ENCODE assay signal across 8 mouse cellular contexts in the genomic region with DNA sequence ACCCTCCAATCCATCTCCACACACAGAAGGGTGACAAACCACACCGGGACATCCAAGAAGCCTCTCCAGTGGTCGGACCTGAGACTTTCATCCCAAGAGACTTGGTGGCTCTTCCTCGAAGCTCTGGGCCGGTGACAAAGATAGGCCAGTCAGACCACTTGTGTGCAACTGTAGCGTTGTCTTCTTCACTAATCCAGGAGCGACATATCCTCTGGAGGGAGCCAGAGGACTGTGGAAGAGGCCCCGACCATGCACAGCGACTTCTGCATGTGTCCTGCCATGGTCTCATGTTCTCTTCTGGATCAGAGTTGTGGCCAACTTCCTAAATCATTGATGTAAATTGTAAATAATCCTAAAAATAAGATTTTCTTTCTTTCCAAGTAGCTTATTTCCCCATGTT. TPM values are rescaled to one million over a fixed set of nuclear protein-coding genes. Genes with fewer than 3 reads are reported as not detected.
DNase-seq lines count a peak whose midpoint lies in the region; ATAC-seq and TF ChIP-seq lines count a peak whose summit lies in the region.

No protein-coding gene starts in this region.

- H3K4me3 ChIP-seq in midbrain, postnatal 0 days (ENCODE audit: low read depth, low read length), result no peak overlapping the region
- H3K4me3 ChIP-seq in midbrain, embryonic 15.5 days, result no peak overlapping the region
- no peak overlapping the region for H3K4me3 ChIP-seq in lung, embryonic 16.5 days (ENCODE audit: low read length)
- H3K4me3 ChIP-seq in spleen, adult 2 months (ENCODE audit: extremely low read depth, insufficient read depth, insufficient read length), result no peak overlapping the region

- H3K27ac ChIP-seq in midbrain, postnatal 0 days (ENCODE audit: low read depth, low read length), result no peak overlapping the region
- no peak overlapping the region for H3K27ac ChIP-seq in midbrain, embryonic 15.5 days
- H3K27ac ChIP-seq in lung, embryonic 16.5 days (ENCODE audit: low read length), result no peak overlapping the region
- H3K27ac ChIP-seq in spleen, adult 2 months (ENCODE audit: insufficient read depth, low read length), result no peak overlapping the region

- no peak for TF ChIP-seq POLR2A in spleen, adult 2 months (IDR thresholded peaks at IDR 0.05; ENCODE audit: low read depth, low read length)

- DNase-seq in midbrain, postnatal 0 days (ENCODE audit: low spot score), result peak; percentile 62
- DNase-seq in adipocyte (ENCODE audit: low spot score), result peak; percentile 67
- peak; percentile 20 to 61 for DNase-seq in frontal cortex, postnatal 14 days (ENCODE audit: low spot score in 2 of 2)
- DNase-seq in kidney, postnatal 36 days, result peak; percentile 48 to 79
- peak in 1 of 2 experiments; percentile 69 for DNase-seq in spleen, adult 2 months (ENCODE audit: low read depth in 1 of 2, low spot score in 2 of 2)
- no peak for DNase-seq in cerebellum, adult 11 months

- H3K4me1 ChIP-seq in midbrain, postnatal 0 days (ENCODE audit: insufficient read depth, low read length), result no peaks in the 10 kb centered on the region
- H3K4me1 ChIP-seq in midbrain, embryonic 15.5 days, result no peaks in the 10 kb centered on the region
- no peaks in the 10 kb centered on the region for H3K4me1 ChIP-seq in lung, embryonic 16.5 days (replicated peaks; ENCODE audit: control insufficient read depth, insufficient read depth, low read length)
- H3K4me1 ChIP-seq in spleen, adult 2 months (ENCODE audit: control insufficient read depth, insufficient read depth, insufficient read length), result no peaks in the 10 kb centered on the region

- peak; percentile 74 for TF ChIP-seq CTCF in midbrain, postnatal 0 days (IDR thresholded peaks at IDR 0.05)
- peak; percentile 83; the same call in 1 of the 2 replicates for TF ChIP-seq CTCF in spleen, adult 2 months (IDR thresholded peaks at IDR 0.05; ENCODE audit: extremely low read depth, insufficient read depth, insufficient read length, insufficient replicate concordance)

- H3K27me3 ChIP-seq in midbrain, postnatal 0 days (ENCODE audit: insufficient read depth, low read length), result no peaks in the 10 kb centered on the region
- no peaks in the 10 kb centered on the region for H3K27me3 ChIP-seq in midbrain, embryonic 15.5 days (replicated peaks)
- H3K27me3 ChIP-seq in lung, embryonic 16.5 days (ENCODE audit: control insufficient read depth, insufficient read depth, low read depth, low read length), result no peaks in the 10 kb centered on the region
- no peaks in the 10 kb centered on the region for H3K27me3 ChIP-seq in spleen, adult 2 months (ENCODE audit: control insufficient read depth, insufficient read depth, low read length)

- ATAC-seq in midbrain, postnatal 0 days (ENCODE audit: low FRiP score), result peak; percentile 44; the same call in 1 of the 2 replicates
- no peak for ATAC-seq in midbrain, embryonic 15.5 days (replicated peaks)
- peak; percentile 59; the same call in 1 of the 2 replicates for ATAC-seq in lung, embryonic 16.5 days (ENCODE audit: low read depth)

- no peak overlapping the region for H3K4me2 ChIP-seq in midbrain, postnatal 0 days (ENCODE audit: low read depth, low read length, poor library complexity, severe bottlenecking)
- no peak overlapping the region for H3K4me2 ChIP-seq in midbrain, embryonic 15.5 days
- no peak overlapping the region for H3K4me2 ChIP-seq in lung, embryonic 16.5 days (ENCODE audit: low read depth, low read length)

- 67% methylated on average over 8 of the region's 8 CpGs for WGBS in midbrain, postnatal 0 days
- 66% methylated on average over 8 of the region's 8 CpGs for WGBS in midbrain, embryonic 15.5 days
- WGBS in lung, embryonic 16.5 days, result 56% methylated on average over 8 of the region's 8 CpGs
- WGBS in spleen, adult 2 months, result 42% methylated on average over 8 of the region's 8 CpGs

- no peaks in the 10 kb centered on the region for H3K36me3 ChIP-seq in midbrain, postnatal 0 days (ENCODE audit: insufficient read depth, low read length)
- H3K36me3 ChIP-seq in midbrain, embryonic 15.5 days (replicated peaks), result no peaks in the 10 kb centered on the region
- H3K36me3 ChIP-seq in lung, embryonic 16.5 days (ENCODE audit: control insufficient read depth, insufficient read depth, low read length), result no peaks in the 10 kb centered on the region
- no peaks in the 10 kb centered on the region for H3K36me3 ChIP-seq in spleen, adult 2 months (ENCODE audit: control insufficient read depth, insufficient read depth, low read length)

- no peak overlapping the region for H3K9ac ChIP-seq in midbrain, postnatal 0 days (replicated peaks; ENCODE audit: low read length, poor library complexity, severe bottlenecking)
- no peak overlapping the region for H3K9ac ChIP-seq in midbrain, embryonic 15.5 days
- H3K9ac ChIP-seq in lung, embryonic 16.5 days (ENCODE audit: low read length), result no peak overlapping the region

- no peaks in the 10 kb centered on the region for H3K9me3 ChIP-seq in midbrain, postnatal 0 days (ENCODE audit: low read length)
- no peaks in the 10 kb centered on the region for H3K9me3 ChIP-seq in midbrain, embryonic 15.5 days
- no peaks in the 10 kb centered on the region for H3K9me3 ChIP-seq in lung, embryonic 16.5 days (ENCODE audit: control insufficient read depth, low read length)

RNA-seq across cellular contexts. Expression of gene Uqcrfs1, which starts 21.6 kb away (rescaled TPM):
- total RNA-seq in midbrain, postnatal 0 days (2014; rRNA removed), result 201 and 202 TPM in 2 replicates
- 344 and 349 TPM in 2 replicates for polyA plus RNA-seq in midbrain, postnatal 0 days (2015; fragmentation: Nextera tagmentation; extraction: Ambion mirVana)
- polyA plus RNA-seq in midbrain, embryonic 15.5 days (2015; fragmentation: Nextera tagmentation; extraction: Ambion mirVana), result 254 and 256 TPM in 2 replicates
- polyA plus RNA-seq in lung, embryonic 16.5 days (2015; fragmentation: Nextera tagmentation; extraction: Ambion mirVana), result 196 and 205 TPM in 2 replicates
- 61.8 and 77.1 TPM in 2 replicates for polyA plus RNA-seq in spleen, adult 2 months (2012; rRNA removed)
